Mouse (Mus musculus): ENCODE results near the gene Plxna4. TPM values are rescaled to one million over a fixed set of nuclear protein-coding genes. Genes with fewer than 3 reads are reported as not detected.

Gene Plxna4
- polyA plus RNA-seq, 1 experiment, result 0.67 TPM

DNA sequence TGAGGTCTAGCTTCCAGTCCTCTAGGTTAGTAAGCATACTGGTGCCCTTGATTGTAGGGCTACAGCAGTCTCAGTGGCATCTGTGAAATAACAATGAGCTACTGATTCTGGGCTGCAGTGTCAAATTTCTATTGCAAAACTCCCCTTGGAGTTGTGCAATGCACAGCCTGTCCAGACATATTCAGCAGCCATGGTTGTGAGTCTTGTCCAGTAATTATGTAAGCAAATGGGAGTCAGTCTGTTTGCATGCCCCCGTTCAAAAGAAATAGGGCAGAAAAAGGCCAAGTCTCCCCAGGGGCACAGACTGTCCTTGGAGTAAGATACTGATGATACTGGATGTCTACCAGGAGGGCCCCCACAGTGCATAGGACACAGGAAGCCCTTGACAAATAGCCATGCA is 420.3 kb downstream of the Plxna4 start:
- WGBS, result 85% methylated on average over 1 of the region's 1 CpGs
- Histone ChIP-seq H3K27me3 (ENCODE audit: control insufficient read depth, insufficient read depth, low read length) (no peaks in the 10 kb centered on the region), H3K4me1 (ENCODE audit: control insufficient read depth, insufficient read depth, insufficient read length, low read length) (no peaks in the 10 kb centered on the region), H3K27ac (ENCODE audit: insufficient read depth, low read depth, low read length) (no peak overlapping the region), H3K4me3 (ENCODE audit: low read depth, low read length) (no peak overlapping the region), H3K36me3 (ENCODE audit: control insufficient read depth, insufficient read depth, low read length) (no peaks in the 10 kb centered on the region)
- TF ChIP-seq POLR2A (IDR thresholded peaks at IDR 0.05; ENCODE audit: low read depth, low read length) (no peak), CTCF (IDR thresholded peaks at IDR 0.05; ENCODE audit: extremely low read depth, insufficient read length, insufficient replicate concordance, low read depth, low read length) (no peak)

DNA sequence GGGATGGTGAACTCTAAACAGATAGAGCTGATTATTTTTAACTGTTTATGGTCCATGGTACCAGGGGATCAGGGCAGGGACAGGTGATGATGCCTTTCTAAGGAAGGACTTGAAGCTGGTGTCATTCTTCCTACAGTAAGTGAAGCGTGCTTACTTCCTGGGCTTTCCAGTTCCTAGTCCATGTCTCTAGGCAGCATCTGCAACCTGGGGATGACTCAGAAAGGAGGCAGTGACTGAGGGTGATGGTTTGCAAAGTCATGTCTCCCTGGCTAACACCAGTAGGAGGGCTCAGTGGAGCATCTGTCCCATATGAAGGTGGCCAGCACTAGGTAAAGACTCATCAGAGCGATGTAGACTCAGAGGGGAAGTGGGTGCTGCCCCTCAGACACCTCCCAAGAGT is 427.6 kb downstream of the Plxna4 start:
- H3K4me1 ChIP-seq (ENCODE audit: control insufficient read depth, insufficient read depth, insufficient read length, low read length), result no peaks in the 10 kb centered on the region
- TF ChIP-seq POLR2A (IDR thresholded peaks at IDR 0.05; ENCODE audit: low read depth, low read length) (no peak), CTCF (IDR thresholded peaks at IDR 0.05; ENCODE audit: extremely low read depth, insufficient read length, insufficient replicate concordance, low read depth, low read length) (no peak)
- H3K27me3 ChIP-seq (ENCODE audit: control insufficient read depth, insufficient read depth, low read length), result no peaks in the 10 kb centered on the region
- no peak overlapping the region for H3K4me3 ChIP-seq (ENCODE audit: low read depth, low read length)
- no peaks in the 10 kb centered on the region for H3K36me3 ChIP-seq (ENCODE audit: control insufficient read depth, insufficient read depth, low read length)
- WGBS, result 51% methylated on average over 2 of the region's 2 CpGs
- no peak overlapping the region for H3K27ac ChIP-seq (ENCODE audit: insufficient read depth, low read depth, low read length)

DNA sequence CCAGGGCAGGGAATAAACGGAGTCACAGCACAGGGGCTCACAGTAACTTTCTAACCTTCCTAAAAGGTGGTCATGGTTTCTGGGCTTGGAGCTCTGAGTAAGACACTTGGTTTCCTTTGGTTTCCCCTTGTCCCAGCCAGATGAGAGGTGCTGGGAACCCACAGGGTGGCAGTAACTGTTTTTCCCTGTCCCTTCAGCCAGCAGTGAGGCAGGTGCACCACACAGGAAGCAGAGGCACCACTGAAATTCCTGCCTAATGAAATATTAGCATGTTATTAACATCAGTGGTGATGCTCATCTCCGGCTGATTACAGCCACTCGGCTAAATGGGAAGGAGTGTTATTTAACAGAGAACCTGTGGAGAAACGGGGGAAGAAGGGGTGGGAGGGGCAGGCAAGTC is 428.1 kb downstream of the Plxna4 start:
- no peak overlapping the region for H3K4me3 ChIP-seq (ENCODE audit: low read depth, low read length)
- no peaks in the 10 kb centered on the region for H3K27me3 ChIP-seq (ENCODE audit: control insufficient read depth, insufficient read depth, low read length)
- H3K4me1 ChIP-seq (ENCODE audit: control insufficient read depth, insufficient read depth, insufficient read length, low read length), result no peaks in the 10 kb centered on the region
- 33% methylated on average over 4 of the region's 4 CpGs for WGBS
- no peak overlapping the region for H3K27ac ChIP-seq (ENCODE audit: insufficient read depth, low read depth, low read length)
- no peak for TF ChIP-seq CTCF (IDR thresholded peaks at IDR 0.05; ENCODE audit: extremely low read depth, insufficient read length, insufficient replicate concordance, low read depth, low read length)
- TF ChIP-seq POLR2A (IDR thresholded peaks at IDR 0.05; ENCODE audit: low read depth, low read length), result no peak
- H3K36me3 ChIP-seq (ENCODE audit: control insufficient read depth, insufficient read depth, low read length), result no peaks in the 10 kb centered on the region

DNA sequence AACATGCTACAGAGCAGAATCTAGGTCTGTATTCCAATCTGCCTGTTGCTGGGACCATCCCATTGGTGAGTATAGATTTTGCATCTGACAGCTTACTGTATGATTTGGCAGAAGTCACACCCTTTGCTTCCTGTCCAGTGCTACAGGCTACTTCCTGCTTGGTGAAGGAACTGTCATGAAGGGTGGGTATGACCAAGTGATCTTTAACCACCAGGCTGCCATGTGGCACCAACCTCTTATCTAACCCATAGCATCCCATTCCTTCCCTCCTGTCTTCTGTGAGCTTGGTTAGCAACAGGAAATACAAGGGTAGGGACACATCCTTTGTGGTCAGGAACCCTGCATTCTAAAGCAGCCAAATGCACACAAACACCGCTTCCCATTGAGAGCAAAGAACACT is 429.6 kb downstream of the Plxna4 start:
- Histone ChIP-seq H3K36me3 (ENCODE audit: control insufficient read depth, insufficient read depth, low read length) (no peaks in the 10 kb centered on the region), H3K4me3 (ENCODE audit: low read depth, low read length) (no peak overlapping the region), H3K4me1 (ENCODE audit: control insufficient read depth, insufficient read depth, insufficient read length, low read length) (no peaks in the 10 kb centered on the region), H3K27ac (ENCODE audit: insufficient read depth, low read depth, low read length) (no peak overlapping the region), H3K27me3 (ENCODE audit: control insufficient read depth, insufficient read depth, low read length) (no peaks in the 10 kb centered on the region)
- 72% methylated on average over 1 of the region's 1 CpGs for WGBS
- TF ChIP-seq POLR2A (IDR thresholded peaks at IDR 0.05; ENCODE audit: low read depth, low read length) (no peak), CTCF (IDR thresholded peaks at IDR 0.05; ENCODE audit: extremely low read depth, insufficient read length, insufficient replicate concordance, low read depth, low read length) (no peak)

DNA sequence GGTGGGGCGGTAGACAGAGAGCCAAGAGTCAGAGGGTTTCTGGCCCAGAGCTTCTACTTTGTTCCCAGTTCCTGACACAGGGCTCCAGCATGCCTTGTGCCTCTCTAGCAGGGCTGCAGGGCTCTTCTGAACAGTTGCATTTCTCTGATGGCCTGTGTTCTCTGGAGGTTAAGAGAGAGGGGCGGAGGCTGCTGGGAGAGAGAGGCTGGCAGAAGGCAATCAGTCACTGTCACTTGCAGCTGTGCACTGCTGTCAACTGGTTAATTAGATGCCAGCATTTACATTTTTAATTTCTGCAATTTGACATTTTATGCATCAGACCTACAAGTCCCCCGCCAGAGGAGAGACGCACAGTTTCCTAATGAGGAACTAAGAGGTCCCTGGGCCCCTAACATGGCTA is 434.8 kb downstream of the Plxna4 start:
- TF ChIP-seq POLR2A (IDR thresholded peaks at IDR 0.05; ENCODE audit: low read depth, low read length) (no peak), CTCF (IDR thresholded peaks at IDR 0.05; ENCODE audit: extremely low read depth, insufficient read length, insufficient replicate concordance, low read depth, low read length) (no peak)
- Histone ChIP-seq H3K4me1 (ENCODE audit: control insufficient read depth, insufficient read depth, insufficient read length, low read length) (no peaks in the 10 kb centered on the region), H3K36me3 (ENCODE audit: control insufficient read depth, insufficient read depth, low read length) (no peaks in the 10 kb centered on the region)

DNA sequence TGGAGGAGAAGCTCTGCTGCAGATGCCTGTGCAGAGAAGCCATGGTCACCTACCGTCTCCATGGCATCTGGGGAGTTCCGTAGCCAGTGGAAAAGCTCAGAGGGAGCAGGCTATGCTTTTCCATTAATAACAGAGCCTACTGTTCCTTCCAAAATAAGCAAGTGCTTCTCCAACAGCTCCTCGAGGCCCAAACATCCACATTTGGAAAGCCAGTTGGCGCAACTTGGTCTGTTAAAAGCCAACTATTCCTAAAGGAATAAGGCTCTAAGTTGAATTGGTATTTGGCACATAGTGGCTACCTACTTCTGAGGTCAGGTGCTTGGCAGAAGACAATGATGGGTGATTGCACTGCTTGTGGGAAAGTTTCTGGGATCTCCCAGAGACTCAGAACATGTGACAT is 437.2 kb downstream of the Plxna4 start:
- no peaks in the 10 kb centered on the region for H3K36me3 ChIP-seq (ENCODE audit: control insufficient read depth, insufficient read depth, low read length)
- TF ChIP-seq POLR2A (IDR thresholded peaks at IDR 0.05; ENCODE audit: low read depth, low read length) (no peak), CTCF (IDR thresholded peaks at IDR 0.05; ENCODE audit: extremely low read depth, insufficient read length, insufficient replicate concordance, low read depth, low read length) (no peak)
- no peaks in the 10 kb centered on the region for H3K4me1 ChIP-seq (ENCODE audit: control insufficient read depth, insufficient read depth, insufficient read length, low read length)
- 82% methylated on average over 4 of the region's 4 CpGs for whole genome bisulfite sequencing
- H3K27ac ChIP-seq (ENCODE audit: insufficient read depth, low read depth, low read length), result no peak overlapping the region
- no peak overlapping the region for H3K4me3 ChIP-seq (ENCODE audit: low read depth, low read length)
- no peaks in the 10 kb centered on the region for H3K27me3 ChIP-seq (ENCODE audit: control insufficient read depth, insufficient read depth, low read length)

More for the DNA sequence above, 434.8 kb downstream of the Plxna4 start:
- no peak overlapping the region for H3K27ac ChIP-seq (ENCODE audit: insufficient read depth, low read depth, low read length)
- no peaks in the 10 kb centered on the region for H3K27me3 ChIP-seq (ENCODE audit: control insufficient read depth, insufficient read depth, low read length)
- H3K4me3 ChIP-seq (ENCODE audit: low read depth, low read length), result no peak overlapping the region
- WGBS, result 81% methylated on average over 4 of the region's 4 CpGs

DNA sequence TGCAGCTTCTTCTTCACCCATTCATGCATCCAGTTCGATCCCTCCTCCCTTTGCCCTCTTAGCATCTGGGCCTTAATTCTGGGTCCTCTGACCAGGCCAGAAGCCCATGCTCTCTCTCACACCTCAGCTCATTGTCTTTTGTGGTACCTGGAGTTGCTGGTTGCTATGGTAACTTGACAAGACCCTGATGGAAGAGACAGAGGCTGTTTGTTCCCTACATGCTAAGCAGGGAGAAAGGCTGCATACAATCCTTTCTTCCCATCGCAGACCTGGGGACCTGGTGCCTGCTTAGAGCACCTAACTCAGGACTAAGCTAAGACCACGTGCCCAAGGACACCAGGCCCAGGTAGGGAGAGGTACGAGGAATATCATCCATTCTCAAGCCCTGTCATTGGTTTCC is 443.2 kb downstream of the Plxna4 start:
- 73% methylated on average over 4 of the region's 4 CpGs for WGBS
- no peak overlapping the region for H3K4me3 ChIP-seq (ENCODE audit: low read depth, low read length)
- no peak overlapping the region for H3K27ac ChIP-seq (ENCODE audit: insufficient read depth, low read depth, low read length)
- no peaks in the 10 kb centered on the region for H3K36me3 ChIP-seq (ENCODE audit: control insufficient read depth, insufficient read depth, low read length)
- no peak for TF ChIP-seq POLR2A (IDR thresholded peaks at IDR 0.05; ENCODE audit: low read depth, low read length)
- TF ChIP-seq CTCF (IDR thresholded peaks at IDR 0.05; ENCODE audit: extremely low read depth, insufficient read length, insufficient replicate concordance, low read depth, low read length), result no peak
- H3K4me1 ChIP-seq (ENCODE audit: control insufficient read depth, insufficient read depth, insufficient read length, low read length), result no peaks in the 10 kb centered on the region
- no peaks in the 10 kb centered on the region for H3K27me3 ChIP-seq (ENCODE audit: control insufficient read depth, insufficient read depth, low read length)

DNA sequence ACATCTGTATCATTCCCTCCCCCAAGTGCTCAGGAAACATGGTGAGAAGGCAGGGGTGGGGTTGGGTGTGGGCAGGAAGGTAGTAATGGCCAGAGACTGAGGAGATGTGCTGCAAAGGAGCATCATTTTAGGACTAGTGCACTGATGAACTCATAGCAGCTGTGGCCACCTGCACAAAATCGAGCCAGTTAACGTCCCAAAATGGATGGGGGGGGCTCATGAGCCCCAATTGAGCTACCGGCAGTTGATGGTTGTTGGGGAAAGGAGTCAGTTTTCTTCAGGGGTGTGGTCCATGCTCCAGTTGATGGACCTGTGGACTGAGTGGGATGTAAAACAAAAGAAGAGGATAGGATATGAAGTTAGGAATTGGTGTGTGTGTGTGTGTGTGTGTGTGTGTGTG is 448.5 kb downstream of the Plxna4 start:
- no peak overlapping the region for H3K4me3 ChIP-seq (ENCODE audit: low read depth, low read length)
- H3K27ac ChIP-seq (ENCODE audit: insufficient read depth, low read depth, low read length), result no peak overlapping the region
- H3K27me3 ChIP-seq (ENCODE audit: control insufficient read depth, insufficient read depth, low read length), result no peaks in the 10 kb centered on the region
- TF ChIP-seq POLR2A (IDR thresholded peaks at IDR 0.05; ENCODE audit: low read depth, low read length) (no peak), CTCF (IDR thresholded peaks at IDR 0.05; ENCODE audit: extremely low read depth, insufficient read length, insufficient replicate concordance, low read depth, low read length) (no peak)
- H3K36me3 ChIP-seq (ENCODE audit: control insufficient read depth, insufficient read depth, low read length), result no peaks in the 10 kb centered on the region
- H3K4me1 ChIP-seq (ENCODE audit: control insufficient read depth, insufficient read depth, insufficient read length, low read length), result no peaks in the 10 kb centered on the region
- 54% methylated on average over 3 of the region's 3 CpGs for WGBS
